Mouse (Mus musculus) lung, postnatal 25 days (tissue): ENCODE measurements at regions not wholly inside any gene's neighbourhood (a gene's known extent, or its start where the extent isn't known, plus 50 kb on each side); places are given as distances from the start of the nearest gene placed in this dataset.
"Not testable (repeated sequence)": the region's sequence is repeated elsewhere in the genome, so short reads cannot be mapped to it uniquely, and the experiment has no call there.

Experiments used
- DNase-seq: peaks from one replicate; pipeline ENCODE4 v3.0.0; 2022; ENCODE audit warnings: low spot score

- DNase-seq = no peak
Measured at GRCm38 (mm10) chr10:96372616-96373346, 236.4 kb downstream of the Gm5426 start.

- peak; percentile 48 for DNase-seq
Measured at GRCm38 (mm10) chr10:96373481-96373880, 237.1 kb downstream of the Gm5426 start.

DNA sequence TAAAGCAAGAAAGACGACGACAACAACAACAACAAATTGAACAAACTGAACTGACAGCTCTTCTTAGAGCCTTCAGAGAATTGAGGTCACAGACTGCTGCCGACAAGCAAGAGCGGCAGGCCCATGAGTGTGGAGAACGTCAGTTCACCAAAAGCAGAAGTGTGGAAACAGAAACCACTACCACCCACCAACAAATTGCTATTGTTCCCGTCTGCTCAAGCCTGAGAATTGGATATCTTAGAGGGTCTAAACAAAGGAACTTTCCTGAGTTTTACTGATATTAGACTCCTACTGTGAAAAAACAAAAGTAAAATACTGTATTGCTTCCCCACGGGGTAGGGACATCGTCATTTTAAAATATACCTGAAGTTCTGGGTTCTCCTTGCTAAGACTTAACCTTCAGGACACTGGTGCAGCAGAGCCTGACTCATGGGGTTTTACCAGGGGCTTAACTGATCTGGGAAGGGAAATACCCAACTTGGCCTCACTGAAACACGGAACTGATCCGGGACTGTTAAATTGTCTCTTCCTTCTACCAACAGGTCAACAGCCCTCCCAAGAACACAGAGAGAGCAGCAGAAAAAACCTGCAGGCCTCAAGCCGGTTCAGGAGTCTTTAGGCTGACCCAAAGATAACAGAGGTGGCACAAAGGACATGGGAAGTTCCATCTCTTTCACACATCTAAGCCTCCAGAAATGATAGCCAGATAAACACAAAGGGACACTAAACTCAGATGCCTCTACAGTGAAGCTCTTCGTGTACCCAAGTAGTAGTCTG is 238.1 kb downstream of the Gm5426 start:
- peak; percentile 54 for DNase-seq

- no peak for DNase-seq
Measured at GRCm38 (mm10) chr10:96375070-96375447, 238.7 kb downstream of the Gm5426 start.

DNA sequence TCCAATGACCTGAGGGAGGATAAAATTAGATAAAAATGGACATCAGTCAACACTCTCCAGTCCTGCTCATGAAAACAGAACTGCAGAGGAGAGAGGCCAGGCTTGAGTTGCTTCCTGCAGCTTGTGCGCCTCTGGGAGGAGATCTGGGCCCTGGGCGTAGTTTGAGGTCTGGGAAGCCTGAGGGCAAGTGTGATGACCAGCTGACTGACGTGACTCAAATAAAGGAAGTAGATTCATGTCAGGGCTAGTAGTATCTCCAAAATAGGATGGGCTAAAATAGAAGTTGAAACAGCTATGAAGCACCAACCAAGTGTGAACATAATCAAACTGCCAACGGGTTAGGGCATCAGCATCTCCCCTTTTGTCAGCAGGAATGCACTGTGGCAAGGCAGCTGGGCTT is 239.3 kb upstream of the Btg1 start:
- DNase-seq = peak; percentile 52

DNA sequence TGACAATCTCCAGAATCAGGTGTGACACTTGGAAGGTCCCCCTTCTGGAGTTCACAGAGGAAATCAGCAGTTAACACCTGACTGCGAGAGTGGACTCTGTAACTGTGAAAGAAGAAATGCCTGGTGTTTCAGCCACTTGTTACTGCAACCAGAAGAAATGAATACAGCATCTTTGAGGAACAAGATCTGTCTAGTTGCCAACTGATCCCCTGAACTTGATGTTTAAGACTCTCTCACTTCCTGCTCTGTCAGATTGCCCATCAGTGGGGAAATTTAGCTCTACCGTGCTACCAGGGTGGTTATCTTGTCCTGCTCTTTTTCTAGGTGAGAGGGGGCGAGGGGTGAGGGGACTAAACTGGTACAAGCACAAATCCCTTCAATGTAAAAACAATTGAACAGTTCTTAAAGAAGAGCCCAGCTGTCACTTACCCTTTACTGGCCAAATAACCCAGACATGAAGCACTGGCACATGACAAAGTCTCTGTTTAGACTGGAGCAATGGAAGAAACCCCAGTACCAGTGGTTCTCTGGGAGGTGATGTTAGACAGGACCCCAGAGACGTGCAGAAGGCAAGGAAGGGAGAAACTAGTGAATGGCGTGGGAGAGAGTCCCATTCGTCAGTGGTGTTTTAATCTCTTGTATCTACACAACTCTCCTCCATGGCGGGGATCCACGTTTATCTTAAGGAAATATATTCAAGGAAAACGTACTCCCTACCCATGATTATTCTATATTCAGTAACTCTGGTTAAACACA is 237.6 kb upstream of the Btg1 start:
- no peak for DNase-seq

DNA sequence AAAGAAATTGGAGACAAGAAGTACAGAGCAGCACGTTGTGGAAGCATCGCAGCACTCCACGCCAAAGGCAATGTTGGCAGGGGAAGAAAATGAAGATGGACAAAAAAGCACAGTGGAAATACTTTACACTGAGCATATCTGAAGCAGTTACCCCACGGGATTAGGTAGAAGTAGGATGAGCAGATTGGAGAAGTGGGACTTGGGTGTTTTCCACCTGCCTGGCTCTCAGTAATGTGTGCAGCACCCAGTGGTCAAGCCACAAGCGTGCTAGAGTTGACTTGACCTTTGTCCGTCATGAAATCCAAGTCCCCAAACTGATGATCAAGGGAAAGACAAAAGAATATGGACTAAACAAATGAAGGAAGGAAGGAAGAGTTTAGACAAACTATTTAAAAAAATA is 235.1 kb upstream of the Btg1 start:
- DNase-seq = no peak

GRCm38 (mm10) chr10:96391748-96392147 is 225.1 kb upstream of the Btg1 start:
- DNase-seq = no peak

- DNase-seq = no peak
Measured at GRCm38 (mm10) chr10:96392836-96393235, 224.0 kb upstream of the Btg1 start.

DNA sequence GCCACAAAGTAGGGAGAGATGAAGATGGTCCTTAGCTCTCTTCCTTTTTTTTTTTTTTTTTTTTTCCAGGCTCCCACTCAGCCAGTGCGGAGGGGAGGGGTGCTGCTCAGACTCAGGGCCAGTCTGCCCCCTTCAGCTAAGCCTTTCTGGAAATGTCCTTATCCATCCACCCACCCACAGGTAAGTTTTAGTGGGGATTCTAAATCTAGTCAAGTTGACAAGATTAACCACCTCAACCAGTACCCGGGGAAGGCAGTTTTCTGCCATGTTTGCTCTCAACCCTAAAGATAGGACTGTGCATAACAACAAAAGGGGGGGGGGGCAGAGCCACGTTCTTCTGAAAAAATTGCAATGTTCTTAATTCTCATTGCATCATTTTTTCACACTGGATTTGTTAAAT is 222.6 kb upstream of the Btg1 start:
- no peak for DNase-seq

- DNase-seq = no peak
Measured at GRCm38 (mm10) chr10:96395017-96395416, 221.8 kb upstream of the Btg1 start.

DNA sequence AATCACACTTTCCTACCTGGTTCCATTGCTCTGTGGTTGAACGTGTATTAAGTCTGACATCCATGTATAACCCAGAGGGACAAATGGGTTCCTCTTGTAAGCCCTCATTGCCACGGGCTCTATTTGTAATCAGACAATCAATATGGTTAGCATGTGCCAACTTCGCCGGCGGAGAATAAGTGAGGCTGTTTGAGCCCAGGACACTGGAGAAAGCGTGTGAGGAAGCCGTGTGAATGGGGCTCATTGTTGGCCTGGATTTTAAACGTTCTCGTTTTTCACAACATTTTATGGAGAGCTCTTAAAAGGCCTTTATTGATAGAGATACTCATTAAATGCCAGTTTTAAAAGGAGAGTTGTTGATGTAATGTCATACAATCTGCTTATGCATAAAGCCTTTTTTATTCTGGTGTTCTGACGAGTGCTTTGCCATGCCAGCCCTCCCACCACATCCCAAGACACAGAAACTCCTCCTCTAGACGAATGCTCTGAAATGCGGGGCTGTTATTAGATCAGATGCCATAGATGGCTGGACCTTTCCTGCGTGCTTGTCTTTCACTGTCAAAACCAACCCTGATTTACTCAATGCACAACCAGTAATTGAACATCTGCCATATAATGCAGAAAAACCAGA is 218.8 kb upstream of the Btg1 start:
- no peak for DNase-seq

- peak; percentile 18 for DNase-seq
Measured at GRCm38 (mm10) chr10:96398562-96399288, 218.1 kb upstream of the Btg1 start.

DNA sequence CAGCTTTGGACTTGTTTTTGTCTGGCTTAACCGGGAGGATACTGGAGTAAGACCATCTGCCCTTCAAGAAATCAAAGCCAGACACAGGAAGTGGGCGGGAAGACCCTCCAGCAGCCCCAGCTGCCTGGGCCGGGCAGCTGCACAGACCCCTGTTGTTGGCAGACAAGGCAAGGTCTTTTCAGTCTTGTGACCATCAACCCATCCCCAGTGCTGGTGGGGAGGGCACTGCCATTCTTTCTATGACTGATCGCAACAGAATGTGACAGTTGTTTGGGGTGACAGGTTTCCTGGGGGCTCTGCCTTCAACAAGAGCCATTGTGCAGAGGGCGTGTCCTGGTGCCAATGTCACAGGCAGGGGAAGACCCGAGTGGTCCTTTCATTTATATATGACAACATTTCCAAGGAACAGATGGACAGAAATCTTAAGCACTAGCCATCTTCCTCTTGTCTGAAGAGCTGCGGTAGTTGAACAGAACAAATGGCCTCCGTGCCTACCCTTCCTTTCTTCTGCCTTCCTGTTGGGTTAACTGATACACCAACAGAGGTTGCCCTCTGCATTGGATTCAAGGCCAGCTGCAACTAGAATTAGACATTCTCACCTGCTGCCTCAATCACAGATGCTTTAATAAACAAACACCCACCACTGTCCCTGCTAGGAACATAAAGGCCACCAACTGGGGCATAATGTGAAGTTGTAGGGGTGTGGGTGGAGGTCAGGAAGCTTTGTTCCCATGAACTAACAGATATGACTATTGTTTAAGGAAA is 217.0 kb upstream of the Btg1 start:
- no peak for DNase-seq

- DNase-seq = peak; percentile 21
Measured at GRCm38 (mm10) chr10:96400793-96401192, 216.0 kb upstream of the Btg1 start.

DNA sequence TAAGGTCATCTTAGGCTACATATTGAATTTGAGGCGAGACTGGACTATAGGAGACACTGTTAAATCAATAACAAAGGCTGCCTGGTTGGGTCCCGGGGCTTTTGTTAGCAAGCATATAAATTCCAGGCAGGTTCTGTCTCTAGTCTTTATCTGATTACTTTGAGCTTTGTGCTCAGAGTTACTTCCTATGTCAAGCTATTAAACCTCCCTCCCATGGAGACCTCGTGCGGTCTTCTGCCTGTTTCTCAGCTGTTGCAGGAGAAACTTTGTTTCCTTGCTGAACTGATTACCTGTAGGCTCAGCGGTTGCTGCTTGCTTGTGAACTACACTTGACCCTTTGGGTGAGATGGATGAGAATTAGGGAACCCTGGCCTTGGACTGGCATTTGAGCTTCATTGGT is 210.5 kb upstream of the Btg1 start:
- DNase-seq = no peak

DNA sequence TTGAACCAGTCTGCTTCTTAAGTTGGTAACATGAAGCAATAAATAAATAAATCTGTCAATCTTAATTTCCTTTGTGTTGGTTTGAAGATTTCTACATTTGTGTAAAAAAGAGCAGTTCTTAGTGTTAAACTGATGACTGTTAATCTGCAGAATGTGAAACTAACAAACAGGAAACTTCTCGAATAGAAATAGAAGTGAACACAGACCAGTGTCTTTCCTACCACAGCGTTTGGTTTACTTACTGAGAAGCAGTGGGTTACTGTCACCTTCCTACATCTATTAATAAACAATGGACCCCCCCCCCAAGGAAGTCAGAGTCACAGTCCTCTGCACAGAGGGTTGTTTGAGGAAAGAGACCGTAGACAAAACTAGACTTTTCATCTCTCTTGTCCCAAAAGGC is 209.0 kb upstream of the Btg1 start:
- no peak for DNase-seq

DNA sequence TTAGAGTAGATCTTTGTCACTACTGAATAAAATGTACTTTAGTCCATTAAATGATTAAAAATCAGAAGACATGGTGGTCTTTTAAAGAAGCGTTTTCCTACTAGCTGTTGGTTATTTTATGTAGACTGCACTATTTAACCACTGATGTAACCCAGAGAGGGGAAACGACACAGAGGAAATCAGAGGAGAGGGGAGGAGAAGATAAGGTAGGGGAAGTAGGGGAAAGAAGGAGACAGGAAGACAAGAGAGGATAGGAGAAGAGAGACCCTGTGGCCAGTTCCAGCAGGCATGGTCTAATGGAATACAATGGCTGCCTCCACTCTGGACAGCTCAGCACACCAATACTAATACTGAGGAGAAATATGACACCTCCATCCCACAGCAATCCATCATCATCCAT is 208.6 kb upstream of the Btg1 start:
- no peak for DNase-seq

- DNase-seq = no peak
Measured at GRCm38 (mm10) chr10:96410028-96410427, 206.8 kb upstream of the Btg1 start.

GRCm38 (mm10) chr10:96414807-96415206 is 202.0 kb upstream of the Btg1 start:
- no peak for DNase-seq

GRCm38 (mm10) chr10:96421506-96421905 is 195.3 kb upstream of the Btg1 start:
- DNase-seq = not testable (repeated sequence)
